Mouse (Mus musculus) telencephalon, adult 2 months (tissue): ENCODE measurements at regions not wholly inside any gene's neighbourhood (a gene's known extent, or its start where the extent isn't known, plus 50 kb on each side); places are given as distances from the start of the nearest gene placed in this dataset.
"Not testable (repeated sequence)": the region's sequence is repeated elsewhere in the genome, so short reads cannot be mapped to it uniquely, and the experiment has no call there.

Source experiments
- DNase-seq: peaks from one replicate; pipeline ENCODE4 v3.0.0-alpha.2; 2011; ENCODE audit warnings: low read depth, low spot score

DNA sequence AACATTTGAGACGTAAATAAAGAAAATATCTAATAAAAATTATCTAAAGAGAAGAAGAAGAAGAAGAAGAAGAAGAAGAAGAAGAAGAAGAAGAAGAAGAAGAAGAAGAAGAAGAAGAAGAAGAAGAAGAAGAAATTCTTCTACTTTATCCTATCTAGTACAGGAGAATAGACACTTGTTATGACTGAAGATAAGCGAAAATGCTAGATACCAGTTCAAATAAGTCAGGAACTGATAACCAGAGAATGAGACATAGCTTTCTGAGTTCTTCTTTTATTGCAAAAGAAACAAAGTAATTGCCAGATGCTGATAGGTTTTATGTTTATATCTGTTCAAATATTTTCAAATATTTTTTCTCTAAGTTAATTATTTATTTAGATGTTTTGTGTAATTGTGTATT is 2144.1 kb upstream of the Pcdh17 start:
- DNase-seq: no peak

- peak; percentile 16 for DNase-seq
Observed at GRCm38 (mm10) chr14:82313491-82313890, 2129.9 kb upstream of the Pcdh17 start.

- DNase-seq: not testable (repeated sequence)
Observed at GRCm38 (mm10) chr14:82334841-82335240, 2108.5 kb upstream of the Pcdh17 start.
